Mouse (Mus musculus) neural tube, embryonic 14.5 days (tissue): ENCODE results near the gene Fam126b. TPM values are rescaled to one million over a fixed set of nuclear protein-coding genes. Genes with fewer than 3 reads are reported as not detected.
"Not testable (repeated sequence)": the region's sequence is repeated elsewhere in the genome, so short reads cannot be mapped to it uniquely, and the experiment has no call there.

Experiments used
- ATAC-seq: fragments of 200-750 bp; cut with Nextera tagmentation; 2 replicates; pipeline ENCODE4 v1.8.0; 2017; ENCODE audit warnings: low read depth, mild to moderate bottlenecking, moderate TSS enrichment, moderate library complexity
- H3K27ac ChIP-seq: fragments of 300-500 bp; sonication (generic); 2 replicates; pipeline ENCODE4 v1.5.1; 2014; ENCODE audit warnings: low read depth, mild to moderate bottlenecking, control low read depth, low read length, moderate library complexity, mixed read lengths
- H3K27me3 ChIP-seq: fragments of 300-500 bp; sonication (generic); 2 replicates; pipeline ENCODE4 v1.6.1; 2014; ENCODE audit warnings: low read length; ENCODE audit not compliant: control insufficient read depth, insufficient read depth
- H3K36me3 ChIP-seq: fragments of 300-500 bp; sonication (generic); 2 replicates; pipeline ENCODE4 v1.6.1; 2014; ENCODE audit warnings: low read length, mixed read lengths; ENCODE audit not compliant: control insufficient read depth, insufficient read depth
- H3K4me1 ChIP-seq: fragments of 300-500 bp; sonication (generic); 2 replicates; pipeline ENCODE4 v1.6.1; 2014; ENCODE audit warnings: low read length; ENCODE audit not compliant: control insufficient read depth, insufficient read depth
- H3K4me2 ChIP-seq: fragments of 300-500 bp; sonication (generic); 2 replicates; pipeline ENCODE4 v1.6.1; 2014; ENCODE audit warnings: mild to moderate bottlenecking, low read depth, low read length, control low read depth
- H3K4me3 ChIP-seq: fragments of 300-500 bp; sonication (generic); 2 replicates; pipeline ENCODE4 v1.5.1; 2014; ENCODE audit warnings: low read depth, low read length, control low read depth, mixed read lengths
- H3K9ac ChIP-seq: fragments of 300-500 bp; sonication (generic); replicated peaks from 2 replicates; pipeline ENCODE4 v1.6.1; 2014; ENCODE audit warnings: low read depth, mild to moderate bottlenecking, control low read depth, low read length, mixed read lengths
- H3K9me3 ChIP-seq: fragments of 300-500 bp; sonication (generic); 2 replicates; pipeline ENCODE4 v1.6.1; 2016; ENCODE audit warnings: low read length; ENCODE audit not compliant: control insufficient read depth
- WGBS: fragments of 180-500 bp; shearing (Covaris S2); extraction: QIAGEN DNeasy Blood & Tissue Kit; methylation state at CpG from one replicate; pipeline ENCODE4 v1.1.7; 2014; 5-methylcytosine and 5-hydroxymethylcytosine counted together
- polyA plus RNA-seq: library from polyadenylated mRNA; unstranded; fragments of >200 nt; fragmentation: Nextera tagmentation; extraction: Ambion mirVana; gene quantifications from 2 replicates; pipeline ENCODE4 v1.2.1, GENCODE M21; 2014

Fam126b gene
- 16.2 and 18.6 TPM in 2 replicates for polyA plus RNA-seq

GRCm38 (mm10) chr1:58586171-58586997 is at the start of gene Fam126b, which contains the start of gene Ndufb3:
TSS of gene Fam126b (minus strand) at chr1:58586323.
TSS of gene Ndufb3 (plus strand) at chr1:58586384.
- WGBS: under 1% methylated on average over 40 of the region's 41 CpGs
- Histone ChIP-seq H3K4me2 (peak within 1 kb of the TSS; percentile 88), H3K27me3 (no peaks in the 10 kb centered on the region), H3K4me1 (peaks cover 12% of the 10 kb centered on the region), H3K9ac (peak within 1 kb of the TSS; percentile 82), H3K36me3 (peaks cover 2% of the 10 kb centered on the region; the same call in 1 of the 2 replicates), H3K27ac (peak within 1 kb of the TSS; percentile 82), H3K4me3 (peak within 1 kb of the TSS; percentile 75), H3K9me3 (no peaks in the 10 kb centered on the region)
- ATAC-seq: peak; percentile 100

- not testable (repeated sequence) for H3K36me3 ChIP-seq, H3K4me3 ChIP-seq, H3K27me3 ChIP-seq, H3K4me2 ChIP-seq, H3K27ac ChIP-seq, H3K9ac ChIP-seq, ATAC-seq, H3K4me1 ChIP-seq, H3K9me3 ChIP-seq
- WGBS: 100% methylated on average over 1 of the region's 2 CpGs
Measured at GRCm38 (mm10) chr1:58628847-58629246, 42.7 kb upstream of the Fam126b start.

- WGBS: 70% methylated on average over 7 of the region's 7 CpGs
- ATAC-seq: peak; percentile 49; the same call in 1 of the 2 replicates
- no peak overlapping the region for H3K4me2 ChIP-seq
- H3K9me3 ChIP-seq: no peaks in the 10 kb centered on the region
- H3K27me3 ChIP-seq: no peaks in the 10 kb centered on the region
- H3K27ac ChIP-seq: no peak overlapping the region
- H3K4me1 ChIP-seq: peaks cover 3% of the 10 kb centered on the region; the same call in 1 of the 2 replicates
- H3K36me3 ChIP-seq: no peaks in the 10 kb centered on the region
- H3K4me3 ChIP-seq: no peak overlapping the region
- H3K9ac ChIP-seq: no peak overlapping the region
Measured at GRCm38 (mm10) chr1:58621996-58622748, 36.0 kb upstream of the Fam126b start.

GRCm38 (mm10) chr1:58621251-58621650 is 35.1 kb upstream of the Fam126b start:
- no peaks in the 10 kb centered on the region for H3K9me3 ChIP-seq
- no peak overlapping the region for H3K9ac ChIP-seq
- H3K4me1 ChIP-seq: peaks cover 3% of the 10 kb centered on the region; the same call in 1 of the 2 replicates
- H3K4me3 ChIP-seq: no peak overlapping the region
- ATAC-seq: no peak
- H3K4me2 ChIP-seq: no peak overlapping the region
- no peaks in the 10 kb centered on the region for H3K36me3 ChIP-seq
- no peaks in the 10 kb centered on the region for H3K27me3 ChIP-seq
- WGBS: 94% methylated on average over 3 of the region's 3 CpGs
- H3K27ac ChIP-seq: no peak overlapping the region

GRCm38 (mm10) chr1:58618766-58619165 is 32.6 kb upstream of the Fam126b start:
- WGBS: 95% methylated on average over 2 of the region's 2 CpGs

GRCm38 (mm10) chr1:58617978-58618668 is 32.0 kb upstream of the Fam126b start:
- no peak for ATAC-seq
- peaks cover 3% of the 10 kb centered on the region; the same call in 1 of the 2 replicates for H3K4me1 ChIP-seq
- H3K27ac ChIP-seq: no peak overlapping the region
- H3K27me3 ChIP-seq: no peaks in the 10 kb centered on the region
- H3K9me3 ChIP-seq: no peaks in the 10 kb centered on the region
- 75% methylated on average over 6 of the region's 6 CpGs for WGBS
- no peak overlapping the region for H3K4me3 ChIP-seq
- H3K4me2 ChIP-seq: no peak overlapping the region
- no peak overlapping the region for H3K9ac ChIP-seq
- H3K36me3 ChIP-seq: no peaks in the 10 kb centered on the region

More at GRCm38 (mm10) chr1:58618766-58619165, 32.6 kb upstream of the Fam126b start:
- no peak for ATAC-seq
- Histone ChIP-seq H3K27ac (no peak overlapping the region), H3K4me2 (no peak overlapping the region), H3K4me1 (peaks cover 3% of the 10 kb centered on the region; the same call in 1 of the 2 replicates), H3K27me3 (no peaks in the 10 kb centered on the region), H3K4me3 (no peak overlapping the region), H3K9ac (no peak overlapping the region), H3K9me3 (no peaks in the 10 kb centered on the region), H3K36me3 (no peaks in the 10 kb centered on the region)

GRCm38 (mm10) chr1:58617076-58617475 is 31.0 kb upstream of the Fam126b start:
- H3K27ac ChIP-seq: no peak overlapping the region
- no peak for ATAC-seq
- H3K27me3 ChIP-seq: no peaks in the 10 kb centered on the region
- H3K9me3 ChIP-seq: no peaks in the 10 kb centered on the region
- no peak overlapping the region for H3K4me2 ChIP-seq
- no peak overlapping the region for H3K4me3 ChIP-seq
- H3K9ac ChIP-seq: no peak overlapping the region
- no peaks in the 10 kb centered on the region for H3K36me3 ChIP-seq
- peaks cover 3% of the 10 kb centered on the region; the same call in 1 of the 2 replicates for H3K4me1 ChIP-seq
- WGBS: 56% methylated on average over 5 of the region's 5 CpGs

GRCm38 (mm10) chr1:58616176-58616575 is 30.1 kb upstream of the Fam126b start:
- no peaks in the 10 kb centered on the region for H3K4me1 ChIP-seq
- H3K27me3 ChIP-seq: no peaks in the 10 kb centered on the region
- H3K4me2 ChIP-seq: no peak overlapping the region
- H3K4me3 ChIP-seq: no peak overlapping the region
- no peaks in the 10 kb centered on the region for H3K9me3 ChIP-seq
- no peak overlapping the region for H3K27ac ChIP-seq
- no peak for ATAC-seq
- WGBS: 75% methylated on average over 3 of the region's 3 CpGs
- no peak overlapping the region for H3K9ac ChIP-seq
- no peaks in the 10 kb centered on the region for H3K36me3 ChIP-seq
